Mouse (Mus musculus): ENCODE measurements around the gene Abcf1.

- TF ChIP-seq CTCF (IDR thresholded peaks at IDR 0.05; ENCODE audit: borderline replicate concordance, insufficient read depth, low read length) (no peak), POLR2A (IDR thresholded peaks at IDR 0.05; ENCODE audit: low read depth, low read length) (peak; percentile 87)
These were observed 51.1 kb downstream of the Abcf1 start for GRCm38 (mm10) chr17:35918276-35919059.
